ENCODE assay signal across 29 mouse cellular contexts in the genomic region with DNA sequence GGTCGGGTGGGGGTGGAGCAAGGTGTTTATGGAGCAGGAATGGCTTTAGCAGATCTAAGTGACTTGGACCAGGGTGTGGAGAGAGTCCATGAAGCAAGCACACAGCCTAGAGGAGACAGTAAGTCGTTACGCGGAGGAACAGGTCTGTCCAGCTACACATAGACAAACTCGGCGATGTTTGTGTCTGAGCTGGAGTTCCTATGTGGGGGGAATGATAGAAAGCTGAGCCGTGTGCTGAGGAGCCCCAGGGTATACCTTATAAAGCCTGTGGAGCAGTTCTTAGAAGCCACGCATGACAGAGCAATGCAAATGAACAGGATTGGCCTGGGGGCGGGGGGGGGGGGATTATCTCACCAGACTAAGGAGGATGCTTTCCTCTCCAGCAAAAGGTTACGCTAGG. TPM values are rescaled to one million over a fixed set of nuclear protein-coding genes. Genes with fewer than 3 reads are reported as not detected.
"Had no signal": no experiment of that assay in that cellular context is flagged by ENCODE, and none has a peak within 500 bp of the region (broad histone marks: within the 10 kb centered on the region; RNA-seq: fewer than 3 reads in every experiment).

No protein-coding gene starts in this region.

- H3K36me3 ChIP-seq: heart, embryonic 10.5 days; heart, embryonic 12.5 days; hindbrain, embryonic 10.5 days; hindbrain, embryonic 12.5 days; hindbrain, embryonic 15.5 days; intestine, embryonic 15.5 days; limb, embryonic 10.5 days; limb, embryonic 12.5 days; liver, embryonic 13.5 days; liver, embryonic 15.5 days had no signal

- H3K9me3 ChIP-seq: heart, embryonic 10.5 days; heart, embryonic 12.5 days; hindbrain, embryonic 10.5 days; hindbrain, embryonic 12.5 days; hindbrain, embryonic 15.5 days; intestine, embryonic 15.5 days; limb, embryonic 10.5 days; limb, embryonic 12.5 days; liver, embryonic 13.5 days; liver, embryonic 15.5 days had no signal

- H3K9ac ChIP-seq: heart, embryonic 12.5 days; hindbrain, embryonic 12.5 days; hindbrain, embryonic 15.5 days; intestine, embryonic 15.5 days; limb, embryonic 12.5 days; liver, embryonic 13.5 days; liver, embryonic 15.5 days had no signal

- H3K27ac ChIP-seq: gastrocnemius, adult 2 months; heart, embryonic 10.5 days; hindbrain, embryonic 10.5 days; hindbrain, embryonic 12.5 days; hindbrain, embryonic 15.5 days; intestine, embryonic 15.5 days; kidney, postnatal 0 days; layer of hippocampus, adult 2 months; left cerebral cortex, adult 2 months; limb, embryonic 10.5 days; limb, embryonic 12.5 days; liver, embryonic 13.5 days; liver, embryonic 15.5 days had no signal

- H3K4me1 ChIP-seq: heart, embryonic 10.5 days; heart, embryonic 12.5 days; hindbrain, embryonic 10.5 days; hindbrain, embryonic 12.5 days; hindbrain, embryonic 15.5 days; intestine, embryonic 15.5 days; limb, embryonic 10.5 days; limb, embryonic 12.5 days; liver, embryonic 13.5 days; liver, embryonic 15.5 days had no signal

- H3K4me3 ChIP-seq: gastrocnemius, adult 2 months; heart, embryonic 10.5 days; heart, embryonic 12.5 days; hindbrain, embryonic 10.5 days; hindbrain, embryonic 12.5 days; hindbrain, embryonic 15.5 days; intestine, embryonic 15.5 days; layer of hippocampus, adult 2 months; left cerebral cortex, adult 2 months; limb, embryonic 10.5 days; limb, embryonic 12.5 days; liver, embryonic 13.5 days; liver, embryonic 15.5 days had no signal

- ATAC-seq: inflammation-experienced regulatory T-cells, adult 6 months; intestine, embryonic 15.5 days; intestine, postnatal 0 days had no signal

- DNase-seq: gastrocnemius, adult 2 months; gastrocnemius, postnatal 10 days; gastrocnemius, postnatal 25 days; heart, adult 18-20 months; heart, postnatal 10 days; heart, postnatal 4 days; kidney, adult 18-20 months; kidney, adult 9 months; kidney, postnatal 25 days; kidney, postnatal 4 days; liver; liver, embryonic 13.5 days had no signal

- H3K4me2 ChIP-seq: heart, embryonic 12.5 days; hindbrain, embryonic 12.5 days; hindbrain, embryonic 15.5 days; intestine, embryonic 15.5 days; limb, embryonic 12.5 days; liver, embryonic 11.5 days; liver, embryonic 13.5 days; liver, embryonic 15.5 days had no signal

- H3K27me3 ChIP-seq: hindbrain, embryonic 15.5 days had no signal

RNA-seq across cellular contexts. Expression of gene Zfp853, which starts 14.2 kb away (rescaled TPM):
- polyA plus RNA-seq: heart, embryonic 10.5 days; heart, embryonic 12.5 days; heart, embryonic 14.5 days; heart, embryonic 16.5 days; hindbrain, embryonic 10.5 days; hindbrain, embryonic 12.5 days; inflammation-experienced regulatory T-cells, adult 6 months; intestine, postnatal 0 days; liver, embryonic 11.5 days; liver, embryonic 13.5 days; liver, embryonic 15.5 days had no signal
